Mouse (Mus musculus) CH12.LX (cell line): ENCODE data around the gene Pitx1. TPM values are rescaled to one million over a fixed set of nuclear protein-coding genes. Genes with fewer than 3 reads are reported as not detected.
A peak's percentile ranks its signal among the peaks of the same experiment; 100 is the strongest.

ENCODE experiments used
- DNase-seq: peaks from one replicate; pipeline ENCODE4 v3.0.0-alpha.2; 2013; ENCODE audit errors: extremely low read depth
- H3K27ac ChIP-seq: 2 replicates; pipeline ENCODE4 v1.5.1; 2012; ENCODE audit warnings: low read depth, mild to moderate bottlenecking, control low read depth, moderate library complexity; ENCODE audit not compliant: insufficient read depth
- H3K27me3 ChIP-seq: replicated peaks from 2 replicates; pipeline ENCODE3; 2012; ENCODE audit warnings: inconsistent platforms
- H3K36me3 ChIP-seq, 2 experiments: replicated peaks in 1 of 2; 2 replicates each; pipeline versions ENCODE3 to v1.6.1; 2012; ENCODE audit warnings: inconsistent platforms in 1 of 2, low read length in 1 of 2, mild to moderate bottlenecking in 1 of 2, mixed read lengths in 1 of 2, moderate library complexity in 1 of 2; ENCODE audit not compliant: control insufficient read depth in 1 of 2, insufficient read depth in 1 of 2
- H3K4me1 ChIP-seq, 2 experiments: 2 replicates each; pipeline ENCODE4 v1.6.1; 2012; ENCODE audit warnings: inconsistent platforms in 1 of 2, moderate library complexity in 1 of 2; ENCODE audit not compliant: insufficient read depth in 2 of 2, control insufficient read depth in 1 of 2
- H3K4me2 ChIP-seq: 2 replicates; pipeline ENCODE4 v1.6.1; 2012; ENCODE audit warnings: low read depth, mild to moderate bottlenecking, control low read depth; ENCODE audit not compliant: poor library complexity, insufficient read depth, severe bottlenecking
- H3K4me3 ChIP-seq, 3 experiments: fragments of 150-350 bp in 1 of 3; sonication (generic) in 1 of 3; replicated peaks in 1 of 3; 2 replicates each; pipeline versions ENCODE3 to v1.5.1; 2011 to 2012; ENCODE audit warnings: low read depth in 2 of 3, low read length in 2 of 3, mild to moderate bottlenecking in 2 of 3, moderate library complexity in 2 of 3, control low read depth in 1 of 3, improper control_type of control experiment in 1 of 3, inconsistent platforms in 1 of 3, mixed read lengths in 1 of 3; ENCODE audit not compliant: poor library complexity in 1 of 3
- H3K79me2 ChIP-seq: replicated peaks from 2 replicates; pipeline ENCODE4 v1.6.1; 2012; ENCODE audit warnings: mild to moderate bottlenecking, moderate library complexity; ENCODE audit not compliant: control insufficient read depth, poor library complexity, insufficient read depth, severe bottlenecking; ENCODE audit errors: extremely low read depth
- H3K9ac ChIP-seq: 2 replicates; pipeline ENCODE4 v1.6.1; 2012; ENCODE audit warnings: low read depth, mild to moderate bottlenecking, control low read depth, moderate library complexity; ENCODE audit not compliant: insufficient read depth
- H3K9me3 ChIP-seq: replicated peaks from 2 replicates; pipeline ENCODE3; 2012; ENCODE audit warnings: low read length, inconsistent platforms, mixed read lengths
- CHD1 ChIP-seq: IDR thresholded peaks from 2 replicates; pipeline ENCODE4 v1.6.1; 2012; ENCODE audit warnings: low read depth, low read length, improper control_type of control experiment, inconsistent platforms
- CTCF ChIP-seq, 2 experiments: IDR thresholded peaks in 1 of 2; conservative IDR thresholded peaks in 1 of 2; 2 replicates each; pipeline ENCODE4 v1.5.1; 2011 to 2012; ENCODE audit warnings: low read depth in 2 of 2, low read length in 2 of 2, improper control_type of control experiment in 1 of 2, inconsistent platforms in 1 of 2, mild to moderate bottlenecking in 1 of 2, moderate library complexity in 1 of 2
- ELF1 ChIP-seq: IDR thresholded peaks from 2 replicates; pipeline ENCODE4 v1.6.1; 2014; ENCODE audit warnings: low read depth, mild to moderate bottlenecking, inconsistent platforms, low read length, improper control_type of control experiment
- EP300 ChIP-seq: IDR thresholded peaks from 2 replicates; pipeline ENCODE4 v1.6.1; 2011; ENCODE audit warnings: low read length, improper control_type of control experiment
- ETS1 ChIP-seq: conservative IDR thresholded peaks from 2 replicates; pipeline ENCODE4 v1.6.1; 2012; ENCODE audit warnings: low read depth, mild to moderate bottlenecking, inconsistent platforms, low read length, improper control_type of control experiment, moderate library complexity
- KAT2A ChIP-seq: IDR thresholded peaks from 2 replicates; pipeline ENCODE4 v1.6.1; 2012; ENCODE audit warnings: low read length, improper control_type of control experiment, inconsistent platforms; ENCODE audit not compliant: insufficient replicate concordance
- MAFK ChIP-seq: IDR thresholded peaks from 2 replicates; pipeline ENCODE4 v1.6.1; 2011; ENCODE audit warnings: low read length, improper control_type of control experiment; ENCODE audit not compliant: insufficient replicate concordance
- MAZ ChIP-seq: IDR thresholded peaks from 2 replicates; pipeline ENCODE4 v1.6.1; 2012; ENCODE audit warnings: low read depth, mild to moderate bottlenecking, inconsistent platforms, low read length, improper control_type of control experiment, moderate library complexity
- MYC ChIP-seq: IDR thresholded peaks from 2 replicates; pipeline ENCODE4 v1.6.1; 2011; ENCODE audit warnings: low read depth, mild to moderate bottlenecking, improper control_type of control experiment, low read length
- PAX5 ChIP-seq: IDR thresholded peaks from 2 replicates; pipeline ENCODE4 v1.6.1; 2012; ENCODE audit warnings: low read length, inconsistent platforms, mixed read lengths
- RAD21 ChIP-seq: IDR thresholded peaks from 2 replicates; pipeline ENCODE4 v1.6.1; 2011; ENCODE audit warnings: low read depth, mild to moderate bottlenecking, low read length, improper control_type of control experiment, moderate library complexity
- SIN3A ChIP-seq: IDR thresholded peaks from 2 replicates; pipeline ENCODE4 v1.6.1; 2012; ENCODE audit warnings: low read length, improper control_type of control experiment, inconsistent platforms
- SMC3 ChIP-seq: IDR thresholded peaks from 2 replicates; pipeline ENCODE4 v1.6.1; 2011; ENCODE audit warnings: low read depth, low read length, improper control_type of control experiment
- TCF12 ChIP-seq: IDR thresholded peaks from 2 replicates; pipeline ENCODE4 v1.6.1; 2014; ENCODE audit warnings: low read depth, mild to moderate bottlenecking, inconsistent platforms, low read length, improper control_type of control experiment
- ZKSCAN1 ChIP-seq: IDR thresholded peaks from 2 replicates; pipeline ENCODE4 v1.6.1; 2012; ENCODE audit warnings: low read depth, inconsistent platforms, low read length, improper control_type of control experiment, borderline replicate concordance
- dilution Hi-C: fragments of 300-500 bp; cut with MboI; formaldehyde crosslinking; loops from 2 replicates; pipeline ENCODE4 v1.14.3; 2020; ENCODE audit warnings: low sequenced_read_pairs; ENCODE audit not compliant: extremely low pct_unique_long_range_greater_than_20kb, extremely low pct_ligation_motif_present
- in situ Hi-C: fragments of 300-500 bp; cut with MboI; formaldehyde crosslinking; loops from 3 replicates; pipeline ENCODE4 v1.14.3; 2019; ENCODE audit warnings: low sequenced_read_pairs, low pct_ligation_motif_present, low pct_unique_long_range_greater_than_20kb, mixed read lengths
- polyA plus RNA-seq: library from polyadenylated mRNA; unstranded; fragments of >175 nt; gene quantifications from 2 replicates; pipeline ENCODE4 v1.2.1, GENCODE M21; 2012; ENCODE audit warnings: low read depth; ENCODE audit not compliant: insufficient read length
- total RNA-seq, 2 experiments: library from RNA; depleted of rRNA; stranded (reverse); fragments of 300-350 nt in 1 of 2; fragments of >200 nt in 1 of 2; gene quantifications; 2 replicates each; pipeline ENCODE4 v1.2.3; 2012 to 2014

Gene Pitx1
- total and polyA plus RNA-seq, 3 experiments, result not detected

DNA sequence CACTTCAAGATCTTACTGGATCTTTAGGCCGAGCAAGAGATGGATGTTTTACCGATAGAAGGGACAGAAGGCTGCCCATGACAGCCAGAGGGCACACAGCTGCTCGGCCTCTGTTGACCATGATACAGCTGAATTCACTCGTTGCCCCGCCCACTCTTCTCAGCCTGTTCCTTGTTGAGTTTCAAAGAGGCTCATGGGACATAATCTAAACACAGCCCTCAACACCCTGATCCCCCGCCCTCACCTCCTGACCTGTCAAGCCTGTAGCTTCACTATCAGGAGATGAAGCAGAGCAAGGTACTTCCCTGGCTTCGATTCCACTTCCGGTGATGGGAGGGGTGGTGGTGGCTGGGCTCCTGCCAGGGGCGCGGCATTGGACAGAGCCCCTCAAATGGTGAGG is 11.8 kb upstream of the Pitx1 start:
- no peak overlapping the region for H3K4me2 ChIP-seq
- peaks cover 4 to 33% of the 10 kb centered on the region in 2 experiments for H3K4me1 ChIP-seq
- dilution Hi-C loops, result no loop called here
- no peak overlapping the region for H3K4me3 ChIP-seq
- peak; percentile 25 for DNase-seq
- no peak for TF ChIP-seq ZKSCAN1
- TF ChIP-seq MAFK, result no peak
- TF ChIP-seq ELF1, result 0 out of 2 replicates have a peak, but pooled peaks have one; percentile 11
- TF ChIP-seq MAZ, result no peak
- no peak for TF ChIP-seq PAX5
- no peak for TF ChIP-seq TCF12
- TF ChIP-seq ETS1, result no peak
- no peak for TF ChIP-seq KAT2A
- peaks cover 5% of the 10 kb centered on the region for H3K9me3 ChIP-seq
- H3K27me3 ChIP-seq, result no peaks in the 10 kb centered on the region
- no peak overlapping the region for H3K27ac ChIP-seq
- H3K36me3 ChIP-seq, result no peaks in the 10 kb centered on the region
- in situ Hi-C loops, result no loop called here
- no peak overlapping the region for H3K9ac ChIP-seq
- no peaks in the 10 kb centered on the region for H3K79me2 ChIP-seq

DNA sequence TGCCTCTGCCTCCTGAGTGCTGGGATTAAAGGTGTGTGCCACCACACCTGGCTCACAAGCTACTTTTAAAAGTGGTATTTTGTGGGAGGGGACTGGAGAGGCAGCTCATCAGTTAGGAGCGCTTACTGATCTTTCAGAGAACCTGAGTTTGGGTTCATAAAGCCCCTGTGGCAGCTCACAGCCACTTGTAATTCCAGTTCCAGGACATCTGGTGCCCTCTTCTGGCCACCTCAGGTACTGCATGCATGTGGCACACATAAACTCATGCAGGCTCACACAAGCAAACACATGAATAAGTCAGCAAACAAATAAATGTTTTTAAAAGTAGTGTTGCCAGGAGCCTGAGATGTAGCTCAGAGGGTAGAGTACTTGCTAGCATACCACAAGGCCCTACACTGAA is 7.7 kb upstream of the Pitx1 start:
- Histone ChIP-seq H3K4me1 (peaks cover 4 to 35% of the 10 kb centered on the region in 2 experiments), H3K36me3 (no peaks in the 10 kb centered on the region), H3K4me3 (no peak overlapping the region), H3K9me3 (peaks cover 5% of the 10 kb centered on the region), H3K27ac (no peak overlapping the region), H3K4me2 (no peak overlapping the region), H3K27me3 (peaks cover 3% of the 10 kb centered on the region), H3K79me2 (no peaks in the 10 kb centered on the region), H3K9ac (no peak overlapping the region)
- dilution Hi-C loops (no loop called here), in situ Hi-C loops (no loop called here)
- TF ChIP-seq SIN3A (no peak), CHD1 (no peak), SMC3 (peak; percentile 18; the same call in 1 of the 2 replicates), CTCF (conservative IDR thresholded peaks at IDR 0.05 in 1 of 2, IDR thresholded peaks at IDR 0.05 in 1 of 2; ENCODE audit: low read depth in 2 of 2, low read length in 2 of 2) (peak; percentile 47 to 65), RAD21 (peak; percentile 7)
- TF ChIP-seq, all 38 proteins: peak for 3
- DNase-seq, result peak; percentile 12

DNA sequence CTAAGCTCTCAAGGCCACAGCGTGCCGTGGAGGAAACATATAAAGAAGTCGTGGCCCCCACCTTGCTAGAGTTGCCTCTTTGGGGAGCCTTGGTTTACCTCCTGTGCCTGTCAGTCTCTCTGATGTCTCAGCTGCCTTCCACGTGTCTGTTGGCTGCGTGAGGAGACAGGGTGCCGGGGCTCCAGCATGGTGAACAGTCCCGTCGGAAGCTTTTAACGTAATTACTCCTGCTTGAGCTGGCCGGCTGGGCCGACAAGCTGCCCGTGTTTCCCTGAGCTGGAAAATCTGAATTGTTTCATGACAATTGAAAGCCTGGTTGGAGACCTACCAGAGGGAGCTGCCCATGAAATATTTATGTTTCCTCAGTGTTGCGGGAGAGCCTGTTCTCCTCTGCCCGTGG is 4.2 kb upstream of the Pitx1 start:
- no peak for DNase-seq
- no peaks in the 10 kb centered on the region for H3K79me2 ChIP-seq
- no peak overlapping the region for H3K4me2 ChIP-seq
- H3K4me3 ChIP-seq, result no peak overlapping the region
- peaks cover 5% of the 10 kb centered on the region for H3K9me3 ChIP-seq
- in situ Hi-C loops, result no loop called here
- no peak overlapping the region for H3K27ac ChIP-seq
- H3K27me3 ChIP-seq, result peaks cover 3% of the 10 kb centered on the region
- H3K4me1 ChIP-seq, result peaks cover 0 to 19% of the 10 kb centered on the region in 2 experiments; a peak in 2 of 4 replicates
- TF ChIP-seq EP300 (no peak), MYC (no peak)
- H3K36me3 ChIP-seq, result no peaks in the 10 kb centered on the region
- no peak overlapping the region for H3K9ac ChIP-seq
- dilution Hi-C loops, result no loop called here
